Mouse (Mus musculus) olfactory bulb, adult 2 months (tissue): ENCODE measurements around the gene Klra5.

Source experiments
- CTCF ChIP-seq: fragments of 200-500 bp; IDR thresholded peaks from 2 replicates; pipeline ENCODE4 v1.5.1; 2012; ENCODE audit warnings: low read depth, mild to moderate bottlenecking, low read length, moderate library complexity; ENCODE audit not compliant: insufficient read depth
- POLR2A ChIP-seq: fragments of 200-500 bp; IDR thresholded peaks from 2 replicates; pipeline ENCODE4 v1.6.1; 2012; ENCODE audit warnings: mild to moderate bottlenecking, low read depth, low read length, moderate library complexity; ENCODE audit not compliant: insufficient read depth

GRCm38 (mm10) chr6:129876549-129876948, 40.9 kb downstream of the Klra5 start, which contains the start of gene Klra17:
- no peak for TF ChIP-seq CTCF
- no peak for TF ChIP-seq POLR2A
